Mouse (Mus musculus) NIH3T3 (cell line): ENCODE results near the gene Dnajc14.
"Not testable (repeated sequence)": the region's sequence is repeated elsewhere in the genome, so short reads cannot be mapped to it uniquely, and the experiment has no call there.

Source experiments
- DNase-seq: peaks from one replicate; pipeline ENCODE4 v3.0.0-alpha.2; 2012; ENCODE audit warnings: low read depth

Dnajc14 gene

DNA sequence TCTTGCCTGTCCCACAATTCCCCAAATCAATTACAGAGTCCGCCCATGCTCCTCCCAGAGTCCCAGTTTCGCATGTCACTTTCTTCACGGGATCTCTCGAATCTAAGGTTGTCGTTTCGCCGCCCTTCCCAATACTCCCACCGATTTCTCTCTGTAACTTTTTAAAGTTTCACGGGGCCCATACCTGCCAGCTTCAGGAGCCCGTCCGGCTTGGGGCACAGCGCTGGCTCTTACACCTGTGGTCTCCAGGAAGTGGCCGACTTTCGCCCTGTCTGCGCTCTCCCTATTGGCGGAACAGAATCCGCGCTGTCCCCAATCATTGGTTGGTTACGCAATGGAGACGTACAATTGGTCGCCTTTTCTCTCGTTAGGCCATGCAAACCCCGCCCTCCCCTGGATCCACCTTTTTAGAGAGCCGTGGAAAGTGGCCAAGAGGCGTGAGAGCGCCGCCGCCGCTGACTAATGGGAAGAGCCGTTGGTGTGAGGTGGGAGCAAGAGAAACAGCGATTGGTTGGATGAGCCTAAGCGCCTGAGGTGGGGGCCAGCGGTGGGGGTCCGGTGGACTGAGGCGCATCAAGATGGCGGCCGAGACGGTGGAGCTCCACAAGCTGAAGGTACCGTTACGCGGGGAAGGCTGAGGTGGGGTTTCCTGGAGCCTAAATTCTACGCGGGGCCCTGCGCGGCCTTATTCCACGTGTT, 17.6 kb downstream of the Dnajc14 start, which contains the start of gene Ormdl2:
Gene Ormdl2, minus strand, starts transcription at position 288 of the 699 bp plus-strand sequence.
- DNase-seq, result peak; percentile 100

DNA sequence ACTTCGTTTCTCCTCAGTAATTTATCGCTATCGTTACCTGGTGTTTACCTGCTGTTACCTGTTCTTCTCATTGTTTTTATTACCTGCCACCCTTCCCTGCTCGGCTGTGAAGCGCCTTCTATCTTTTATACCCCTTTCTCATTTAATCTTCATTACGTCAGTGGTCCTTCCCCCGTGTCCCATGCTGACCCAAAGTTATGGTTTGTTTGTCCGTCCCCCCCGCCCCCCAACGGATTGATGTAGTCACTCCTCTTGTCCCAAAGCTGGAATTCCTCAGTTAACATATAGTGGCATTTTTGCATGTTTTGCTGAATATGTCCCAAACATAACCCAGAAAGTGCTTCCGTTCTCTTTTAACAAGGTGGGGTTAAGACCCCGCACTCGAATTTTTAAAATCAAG, 18.3 kb downstream of the Dnajc14 start:
- DNase-seq, result peak; percentile 19

DNA sequence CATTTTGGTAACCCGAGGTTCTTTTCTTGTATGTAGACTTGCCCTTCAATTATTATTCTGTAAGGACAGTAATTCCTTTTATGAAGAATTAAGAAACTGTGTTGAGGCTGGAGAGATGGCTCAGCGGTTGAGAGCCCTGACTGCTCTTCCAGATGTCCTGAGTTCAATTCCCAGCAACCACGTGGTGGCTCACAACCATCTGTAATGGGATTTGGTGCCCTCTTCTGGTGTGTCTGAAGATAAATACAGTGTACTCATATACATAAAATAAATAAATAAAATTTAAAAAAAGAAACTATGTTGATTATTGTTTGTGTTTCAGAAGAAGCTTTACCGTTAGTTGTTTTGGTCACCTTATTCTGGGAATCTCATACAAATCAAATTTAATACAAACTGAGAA, 19.2 kb downstream of the Dnajc14 start:
- not testable (repeated sequence) for DNase-seq

DNA sequence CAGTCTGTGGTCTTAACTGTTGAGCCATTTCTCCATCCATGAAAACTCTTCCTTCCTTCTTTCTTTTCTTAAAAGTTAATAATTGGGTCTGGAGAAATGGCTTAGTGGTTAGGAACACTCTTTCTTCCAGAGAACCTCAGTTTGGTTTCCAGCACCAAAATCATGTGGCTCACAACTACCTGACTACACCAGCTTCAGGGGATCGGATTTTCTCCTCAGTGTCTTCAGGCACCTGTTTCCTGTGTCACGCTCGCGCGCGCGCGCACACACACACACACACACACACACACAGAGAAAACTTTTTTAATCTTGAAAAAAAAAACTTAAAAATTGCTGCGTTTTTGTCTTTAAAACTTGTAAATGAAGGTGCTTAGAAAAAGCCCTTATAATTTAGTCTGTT, 20.0 kb downstream of the Dnajc14 start:
- DNase-seq, result no peak

DNA sequence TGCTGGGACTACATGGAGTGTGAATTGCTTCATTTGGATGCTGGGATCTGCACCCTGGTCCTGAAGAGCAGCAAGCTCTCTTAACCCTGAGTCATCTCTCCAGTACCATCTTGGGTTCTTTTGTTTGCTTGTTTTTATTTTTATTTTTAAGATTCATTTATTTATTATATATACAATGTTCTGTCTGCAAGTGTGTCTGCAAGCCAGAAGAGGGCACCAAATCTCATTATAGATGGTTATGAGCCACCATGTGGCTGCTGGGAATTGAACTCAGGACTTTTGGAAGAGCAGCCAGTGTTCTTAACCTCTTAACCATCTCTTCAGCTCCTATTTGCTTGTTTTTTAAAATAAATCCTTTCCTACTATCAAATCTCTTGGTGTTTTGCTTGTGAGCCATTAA, 33.5 kb downstream of the Dnajc14 start:
- no peak for DNase-seq

DNA sequence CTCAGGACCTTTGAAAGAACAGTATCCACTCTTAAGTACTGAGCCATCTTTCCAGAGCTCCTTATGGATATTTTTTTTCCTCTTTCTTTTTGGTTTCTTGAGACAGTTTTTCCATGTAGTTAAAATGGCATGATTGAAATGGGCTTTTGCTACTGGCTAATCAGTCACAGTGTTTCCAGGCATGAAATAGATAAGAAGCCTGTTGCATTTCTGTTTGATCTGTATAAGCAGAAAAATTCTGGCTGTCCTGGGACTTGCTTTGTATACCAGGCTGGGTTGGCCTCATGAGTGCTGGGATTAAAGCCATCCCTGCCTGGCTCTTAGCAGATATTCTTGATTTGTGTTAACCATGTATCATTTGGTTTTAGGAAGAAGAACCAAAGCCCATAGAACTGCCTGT, 35.6 kb downstream of the Dnajc14 start:
- no peak for DNase-seq

DNA sequence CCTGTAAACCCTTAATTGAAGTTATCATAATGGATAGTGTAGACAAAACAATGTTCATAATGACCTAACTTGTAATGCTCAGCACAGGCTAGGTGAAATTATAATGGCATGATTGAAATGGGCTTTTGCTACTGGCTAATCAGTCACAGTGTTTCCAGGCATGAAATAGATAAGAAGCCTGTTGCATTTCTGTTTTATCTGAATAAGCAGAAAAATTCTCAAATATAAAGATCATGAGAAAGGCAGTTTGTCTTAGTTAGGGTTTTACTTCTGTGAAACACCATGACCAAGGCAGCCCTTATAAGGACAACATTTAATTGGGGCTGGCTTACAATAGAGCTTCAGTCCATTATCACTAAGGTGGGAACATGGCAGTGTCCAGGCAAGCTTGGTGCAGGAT, 36.8 kb downstream of the Dnajc14 start:
- DNase-seq, result no peak

DNA sequence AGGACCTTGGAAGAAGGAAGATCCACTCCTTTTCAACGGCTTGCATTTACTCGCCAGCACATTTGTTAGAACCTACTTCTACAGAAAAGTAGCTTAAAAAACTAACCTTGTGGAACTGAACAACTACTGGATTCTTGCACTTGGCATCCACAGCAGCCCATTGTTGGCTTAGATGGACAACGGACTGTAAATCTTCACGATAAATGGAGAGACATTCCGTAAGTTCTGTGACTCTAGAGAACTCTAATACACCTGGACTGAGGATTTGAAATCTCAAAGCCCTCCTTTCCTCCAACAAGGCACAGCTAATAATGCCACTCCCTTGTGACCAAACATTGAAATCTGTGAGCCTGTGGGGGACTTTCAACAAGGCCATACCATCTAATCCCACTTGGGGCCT, 39.4 kb downstream of the Dnajc14 start:
- DNase-seq, result no peak

DNA sequence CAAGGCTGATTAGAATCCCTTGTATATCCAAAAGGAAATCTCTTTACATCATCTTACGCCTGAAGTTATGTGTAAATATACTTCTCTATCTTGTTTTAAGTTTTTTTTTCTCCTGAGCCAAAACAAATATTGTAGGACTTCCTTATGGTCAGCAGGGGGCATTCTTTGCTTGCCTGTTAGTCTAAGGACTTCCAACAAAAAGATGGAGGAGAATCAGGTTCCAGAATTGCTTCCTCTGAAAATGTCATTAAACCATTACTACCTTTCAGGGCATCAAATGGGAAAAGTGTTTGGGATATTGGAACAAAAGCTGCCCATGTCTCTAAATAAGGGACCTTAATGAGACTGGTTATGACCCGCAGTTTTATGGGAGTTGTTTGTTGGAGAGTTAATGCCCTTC, 41.7 kb downstream of the Dnajc14 start:
- peak; percentile 71 for DNase-seq

DNA sequence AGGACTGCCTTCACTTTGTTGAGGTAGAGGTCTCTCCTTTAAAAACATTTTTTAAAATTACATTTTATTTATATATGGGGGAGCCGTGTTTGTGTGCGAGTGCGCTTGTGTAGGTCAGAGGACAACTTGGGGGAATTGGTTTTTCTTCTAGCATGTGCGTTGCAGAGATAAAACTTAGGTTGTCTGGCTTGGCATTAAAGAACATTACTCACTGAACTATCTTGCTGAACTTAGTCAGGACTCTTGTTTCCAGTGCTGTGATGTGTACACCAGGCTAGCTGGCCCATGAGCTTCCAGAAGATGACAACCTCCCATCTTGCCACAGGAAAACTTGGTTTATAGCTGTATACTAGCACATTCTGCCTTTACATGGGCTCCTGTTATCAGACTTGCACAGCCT, 42.8 kb downstream of the Dnajc14 start:
- DNase-seq, result no peak

DNA sequence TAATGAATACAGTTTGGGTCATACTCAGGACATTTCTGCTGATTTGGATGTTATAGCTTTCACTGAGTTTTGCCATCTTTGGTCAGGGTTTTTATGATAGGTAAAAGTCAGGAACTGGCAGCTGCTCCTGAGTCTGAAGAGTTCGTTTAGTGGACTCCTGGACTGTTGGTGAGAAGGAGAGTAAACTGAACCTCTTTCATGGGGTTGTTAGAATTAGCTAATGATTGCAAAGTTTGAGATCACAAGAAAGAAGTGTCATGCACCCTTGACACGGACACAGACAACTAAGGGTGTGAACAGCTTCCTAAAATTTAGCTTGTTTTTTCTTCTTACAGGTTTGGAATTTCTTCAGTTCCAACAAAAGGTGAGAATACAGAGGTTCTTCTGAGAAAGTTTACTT, 44.6 kb downstream of the Dnajc14 start:
- no peak for DNase-seq

DNA sequence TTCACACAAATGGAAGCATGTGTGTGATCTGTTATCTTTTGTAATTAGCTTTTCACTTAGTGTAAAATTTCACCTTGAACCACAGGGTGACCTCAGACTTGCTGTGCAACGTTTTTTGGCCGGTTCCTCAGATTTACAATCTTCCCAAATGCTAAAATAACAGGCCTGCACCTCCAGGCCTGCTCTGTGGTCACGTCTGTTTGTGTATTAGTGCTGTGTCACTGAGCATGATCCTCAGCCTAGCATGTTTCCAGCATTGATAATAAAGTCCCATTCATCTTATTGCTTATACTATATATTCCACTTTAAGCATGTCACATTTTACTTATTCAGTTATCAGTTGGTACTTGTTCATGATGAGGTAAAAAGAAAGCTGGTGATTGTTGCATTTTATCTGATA, 46.5 kb downstream of the Dnajc14 start:
- no peak for DNase-seq

DNA sequence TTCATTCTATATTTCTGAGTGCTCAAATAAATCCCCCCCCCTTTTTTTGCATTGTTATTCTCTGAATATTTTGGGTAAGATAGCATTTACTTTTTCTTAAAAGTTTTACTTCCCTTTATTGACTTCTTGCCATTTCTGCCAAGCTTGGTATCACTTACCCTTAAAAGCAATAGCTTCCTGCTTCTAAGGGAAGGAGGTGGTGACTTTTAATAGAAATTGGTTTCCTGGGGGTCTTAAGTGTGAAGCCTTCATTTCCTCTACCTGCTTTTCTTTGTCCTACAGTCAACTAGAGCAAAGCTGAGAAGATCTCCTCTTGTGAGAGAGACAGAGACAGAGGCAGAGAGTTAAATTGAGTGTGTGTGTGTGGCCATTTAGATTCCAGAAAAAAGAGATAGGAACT, 57.3 kb downstream of the Dnajc14 start:
- DNase-seq, result no peak

DNA sequence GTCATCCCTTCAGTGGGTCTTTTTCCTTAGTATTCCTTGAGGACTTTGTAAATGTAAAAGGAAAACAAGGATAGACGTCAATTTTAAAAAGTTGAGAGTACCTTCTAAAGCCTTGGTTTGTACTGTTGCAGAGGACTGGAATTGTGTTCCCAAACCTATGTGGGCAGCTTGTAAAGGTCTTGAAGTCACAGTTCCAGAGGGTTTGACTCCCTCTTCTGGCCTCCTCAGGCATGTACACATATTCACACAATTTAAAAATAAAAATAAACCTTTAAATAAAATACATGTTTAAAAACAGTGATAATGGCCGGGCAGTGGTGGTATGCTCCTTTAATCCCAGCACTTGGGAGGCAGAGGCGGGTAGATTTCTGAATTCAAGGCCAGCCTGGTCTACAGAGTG, 62.2 kb downstream of the Dnajc14 start:
- DNase-seq, result peak; percentile 57

DNA sequence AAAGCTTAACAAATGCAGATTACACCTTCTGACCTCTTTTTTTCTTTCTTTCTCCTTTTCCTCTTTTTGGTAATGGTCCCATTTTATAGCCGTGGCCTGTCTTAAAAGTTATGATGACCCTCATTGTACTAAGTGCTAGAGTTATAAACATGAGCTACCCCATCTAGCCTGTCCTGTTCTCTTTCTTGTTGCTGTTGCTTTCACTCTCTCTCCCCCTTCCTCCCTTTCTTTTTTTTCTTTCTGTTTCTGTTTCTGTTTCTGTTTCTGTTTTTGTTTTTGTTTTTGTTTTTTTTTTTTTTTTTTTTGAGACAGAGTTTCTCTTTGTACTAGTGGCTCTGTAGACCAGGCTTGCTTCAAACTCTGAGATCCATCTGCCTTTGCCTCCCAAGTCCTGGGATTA, 62.7 kb downstream of the Dnajc14 start:
- no peak for DNase-seq
